Mouse (Mus musculus) forebrain, embryonic 14.5 days (tissue): ENCODE data around the gene Gcgr. TPM values are rescaled to one million over a fixed set of nuclear protein-coding genes. Genes with fewer than 3 reads are reported as not detected.
"Not testable (repeated sequence)": the region's sequence is repeated elsewhere in the genome, so short reads cannot be mapped to it uniquely, and the experiment has no call there.

Source experiments
- ATAC-seq: fragments of 200-750 bp; cut with Nextera tagmentation; 2 replicates; pipeline ENCODE4 v1.8.0; 2017; ENCODE audit warnings: mild to moderate bottlenecking, moderate library complexity
- DNase-seq: peaks from one replicate; pipeline ENCODE4 v3.0.0-alpha.2; 2015; ENCODE audit warnings: low spot score
- H3K27ac ChIP-seq: fragments of 300-500 bp; sonication (generic); 2 replicates; pipeline ENCODE4 v1.5.1; 2014; ENCODE audit warnings: low read depth, mild to moderate bottlenecking, control low read depth, low read length, moderate library complexity
- H3K27me3 ChIP-seq: fragments of 300-500 bp; sonication (generic); replicated peaks from 2 replicates; pipeline ENCODE4 v1.6.1; 2014; ENCODE audit warnings: low read length, control low read depth, mixed read lengths; ENCODE audit not compliant: control insufficient read depth, insufficient read depth
- H3K36me3 ChIP-seq: fragments of 300-500 bp; sonication (generic); 2 replicates; pipeline ENCODE4 v1.6.1; 2014; ENCODE audit warnings: low read length, control low read depth; ENCODE audit not compliant: control insufficient read depth, insufficient read depth
- H3K4me1 ChIP-seq: fragments of 300-500 bp; sonication (generic); 2 replicates; pipeline ENCODE4 v1.6.1; 2014; ENCODE audit warnings: antibody characterized with exemption, low read length, control low read depth; ENCODE audit not compliant: control insufficient read depth, insufficient read depth
- H3K4me2 ChIP-seq: fragments of 300-500 bp; sonication (generic); 2 replicates; pipeline ENCODE4 v1.6.1; 2014; ENCODE audit warnings: mild to moderate bottlenecking, control low read depth, low read length
- H3K4me3 ChIP-seq: fragments of 300-500 bp; sonication (generic); 2 replicates; pipeline ENCODE4 v1.5.1; 2014; ENCODE audit warnings: low read depth, low read length, control low read depth
- H3K9ac ChIP-seq: fragments of 300-500 bp; sonication (generic); 2 replicates; pipeline ENCODE4 v1.6.1; 2014; ENCODE audit warnings: mild to moderate bottlenecking, low read length, control low read depth, moderate library complexity
- H3K9me3 ChIP-seq: fragments of 300-500 bp; sonication (generic); replicated peaks from 2 replicates; pipeline ENCODE4 v1.6.1; 2016; ENCODE audit warnings: low read length, control low read depth, mixed read lengths; ENCODE audit not compliant: control insufficient read depth
- WGBS: fragments of 180-500 bp; shearing (Covaris S2); extraction: QIAGEN DNeasy Blood & Tissue Kit; methylation state at CpG from one replicate; pipeline ENCODE4 v1.1.7; 2014; 5-methylcytosine and 5-hydroxymethylcytosine counted together
- polyA plus RNA-seq: library from polyadenylated mRNA; unstranded; fragments of >200 nt; fragmentation: Nextera tagmentation; extraction: Ambion mirVana; gene quantifications from 2 replicates; pipeline ENCODE4 v1.2.1, GENCODE M21; 2014

Gcgr gene
- polyA plus RNA-seq, 1 experiment from 2014 or later: 0.14 TPM

- ATAC-seq (peak; percentile 93), DNase-seq (peak; percentile 92)
- H3K27me3 ChIP-seq: no peaks in the 10 kb centered on the region
- H3K4me3 ChIP-seq: peak within 1 kb of the TSS; percentile 99
- no peaks in the 10 kb centered on the region for H3K9me3 ChIP-seq
- H3K27ac ChIP-seq: peak within 1 kb of the TSS; percentile 74
- H3K4me2 ChIP-seq: peak within 1 kb of the TSS; percentile 94
- WGBS: under 1% methylated on average over 57 of the region's 87 CpGs
- H3K4me1 ChIP-seq: peaks cover 13% of the 10 kb centered on the region
- peak within 1 kb of the TSS; percentile 96 for H3K9ac ChIP-seq
- H3K36me3 ChIP-seq: peaks cover 8% of the 10 kb centered on the region
Observed at GRCm38 (mm10) chr11:120549168-120549945, 18.9 kb downstream of the Gcgr start, which contains the start of gene Mcrip1. TSS of gene Mcrip1 (minus strand) at chr11:120549727.

GRCm38 (mm10) chr11:120549986-120550809, 19.7 kb downstream of the Gcgr start:
- Histone ChIP-seq H3K4me2 (peak overlapping the region; percentile 94), H3K9ac (peak overlapping the region; percentile 96), H3K4me3 (peak overlapping the region; percentile 99), H3K4me1 (peaks cover 13% of the 10 kb centered on the region), H3K36me3 (no peaks in the 10 kb centered on the region), H3K27ac (peak overlapping the region; percentile 74), H3K27me3 (no peaks in the 10 kb centered on the region), H3K9me3 (no peaks in the 10 kb centered on the region)
- ATAC-seq: peak; percentile 54
- DNase-seq: no peak
- WGBS: 76% methylated on average over 11 of the region's 11 CpGs

- ATAC-seq (no peak), DNase-seq (no peak)
- Histone ChIP-seq H3K4me1 (peaks cover 13% of the 10 kb centered on the region), H3K4me3 (peak within 1 kb of the TSS; percentile 99), H3K27me3 (no peaks in the 10 kb centered on the region), H3K9me3 (no peaks in the 10 kb centered on the region), H3K27ac (peak within 1 kb of the TSS; percentile 74), H3K36me3 (no peaks in the 10 kb centered on the region), H3K4me2 (peak within 1 kb of the TSS; percentile 94), H3K9ac (peak within 1 kb of the TSS; percentile 96)
- 96% methylated on average over 28 of the region's 28 CpGs for WGBS
Observed at GRCm38 (mm10) chr11:120550810-120551440, 20.4 kb downstream of the Gcgr start, which contains the start of gene Ppp1r27. TSS of gene Ppp1r27 (minus strand) at chr11:120551132.

GRCm38 (mm10) chr11:120552736-120553135, 22.2 kb downstream of the Gcgr start:
- no peak for DNase-seq
- peaks cover 13% of the 10 kb centered on the region for H3K4me1 ChIP-seq
- H3K27me3 ChIP-seq: no peaks in the 10 kb centered on the region
- no peak overlapping the region for H3K4me3 ChIP-seq
- no peaks in the 10 kb centered on the region for H3K9me3 ChIP-seq
- no peak overlapping the region for H3K9ac ChIP-seq
- no peak overlapping the region for H3K4me2 ChIP-seq
- 68% methylated on average over 5 of the region's 5 CpGs for WGBS
- ATAC-seq: no peak
- no peaks in the 10 kb centered on the region for H3K36me3 ChIP-seq
- H3K27ac ChIP-seq: no peak overlapping the region

- WGBS: 80% methylated on average over 7 of the region's 7 CpGs
- DNase-seq (no peak), ATAC-seq (no peak)
- no peaks in the 10 kb centered on the region for H3K27me3 ChIP-seq
- peaks cover 11% of the 10 kb centered on the region for H3K36me3 ChIP-seq
- H3K4me2 ChIP-seq: no peak overlapping the region
- no peak overlapping the region; the same call in 1 of the 2 replicates for H3K9ac ChIP-seq
- H3K27ac ChIP-seq: no peak overlapping the region
- H3K4me1 ChIP-seq: peaks cover 5% of the 10 kb centered on the region
- no peak overlapping the region for H3K4me3 ChIP-seq
- H3K9me3 ChIP-seq: no peaks in the 10 kb centered on the region
Observed at GRCm38 (mm10) chr11:120554834-120555233, 24.3 kb downstream of the Gcgr start.

GRCm38 (mm10) chr11:120555260-120555659, 24.8 kb downstream of the Gcgr start:
- H3K27me3 ChIP-seq: no peaks in the 10 kb centered on the region
- H3K4me1 ChIP-seq: peaks cover under 1% of the 10 kb centered on the region
- no peak overlapping the region for H3K27ac ChIP-seq
- H3K9me3 ChIP-seq: no peaks in the 10 kb centered on the region
- H3K36me3 ChIP-seq: peaks cover 16% of the 10 kb centered on the region
- H3K9ac ChIP-seq: no peak overlapping the region
- no peak overlapping the region for H3K4me2 ChIP-seq
- no peak for DNase-seq
- no peak overlapping the region for H3K4me3 ChIP-seq
- ATAC-seq: no peak
- WGBS: 84% methylated on average over 2 of the region's 2 CpGs

- H3K4me2 ChIP-seq, H3K4me1 ChIP-seq, H3K27ac ChIP-seq, H3K9me3 ChIP-seq, DNase-seq, H3K4me3 ChIP-seq, H3K27me3 ChIP-seq, ATAC-seq, H3K9ac ChIP-seq: not testable (repeated sequence)
- 88% methylated on average over 6 of the region's 6 CpGs for WGBS
- H3K36me3 ChIP-seq: peaks cover 51% of the 10 kb centered on the region
Observed at GRCm38 (mm10) chr11:120558843-120559242, 28.3 kb downstream of the Gcgr start.

- 95% methylated on average over 13 of the region's 13 CpGs for WGBS
- ATAC-seq (no peak), DNase-seq (no peak)
- Histone ChIP-seq H3K27ac (no peak overlapping the region), H3K4me2 (no peak overlapping the region), H3K36me3 (peaks cover 74% of the 10 kb centered on the region), H3K27me3 (no peaks in the 10 kb centered on the region), H3K4me3 (no peak overlapping the region), H3K4me1 (no peaks in the 10 kb centered on the region), H3K9ac (no peak overlapping the region), H3K9me3 (no peaks in the 10 kb centered on the region)
Observed at GRCm38 (mm10) chr11:120560952-120561728, 30.6 kb downstream of the Gcgr start.
